Mouse (Mus musculus) G1E (cell line): Measurements from ENCODE around the gene Hcn1. TPM values are rescaled to one million over a fixed set of nuclear protein-coding genes. Genes with fewer than 3 reads are reported as not detected.

Source experiments
- ATAC-seq: 2 replicates; pipeline ENCODE4 v1.8.0; 2016; ENCODE audit warnings: mild to moderate bottlenecking; ENCODE audit not compliant: insufficient number of reproducible peaks, poor library complexity, low FRiP score, severe bottlenecking; ENCODE audit errors: extremely low read depth
- DNase-seq: peaks from one replicate; pipeline ENCODE4 v3.0.0; 2012; ENCODE audit warnings: low spot score
- H3K27me3 ChIP-seq: 2 replicates; pipeline ENCODE4 v1.6.1; 2012; ENCODE audit warnings: mild to moderate bottlenecking, low read length, inconsistent platforms; ENCODE audit not compliant: insufficient read depth
- H3K36me3 ChIP-seq: replicated peaks from 2 replicates; pipeline ENCODE3; 2012; ENCODE audit warnings: mild to moderate bottlenecking, inconsistent platforms
- H3K4me1 ChIP-seq: 2 replicates; pipeline ENCODE4 v1.6.1; 2012; ENCODE audit warnings: low read depth, low read length, inconsistent platforms, mixed read lengths; ENCODE audit not compliant: insufficient read depth
- H3K4me3 ChIP-seq: 2 replicates; pipeline ENCODE4 v1.5.1; 2012; ENCODE audit warnings: low read depth, mild to moderate bottlenecking, inconsistent platforms, low read length, moderate library complexity, mixed read lengths
- H3K9me3 ChIP-seq: replicated peaks from 2 replicates; pipeline ENCODE4 v1.6.1; 2012; ENCODE audit warnings: inconsistent platforms
- CTCF ChIP-seq: IDR thresholded peaks from 2 replicates; pipeline ENCODE4 v1.5.1; 2012; ENCODE audit warnings: low read depth, low read length, inconsistent platforms, mixed read lengths
- GATA1 ChIP-seq: IDR thresholded peaks from 2 replicates; pipeline ENCODE4 v1.6.1; 2012; ENCODE audit warnings: borderline replicate concordance, low read length, inconsistent platforms, mixed read lengths
- GATA2 ChIP-seq: IDR thresholded peaks from 2 replicates; pipeline ENCODE4 v1.6.1; 2012; ENCODE audit warnings: low read depth, low read length, inconsistent platforms, borderline replicate concordance
- POLR2AphosphoS5 ChIP-seq: IDR thresholded peaks from 2 replicates; pipeline ENCODE4 v1.6.1; 2012; ENCODE audit warnings: low read depth, low read length, inconsistent platforms; ENCODE audit not compliant: insufficient replicate concordance
- TAL1 ChIP-seq: conservative IDR thresholded peaks from 2 replicates; pipeline ENCODE4 v1.6.1; 2012; ENCODE audit warnings: low read depth, low read length, inconsistent platforms, mixed read lengths
- polyA plus RNA-seq: library from polyadenylated mRNA; stranded (reverse); fragments of >175 nt; gene quantifications from 2 replicates; pipeline ENCODE4 v1.2.3, GENCODE M21; 2012
- total RNA-seq, 2 experiments: library from RNA; stranded (forward) in 1 of 2; stranded (reverse) in 1 of 2; fragments of 200-1000 nt in 1 of 2; fragments of >200 nt in 1 of 2; fragmentation: Nextera tagmentation in 1 of 2; gene quantifications; 2 replicates each; pipeline ENCODE4 v1.2.3; 2014 to 2017

Gene Hcn1
- total and polyA plus RNA-seq, 3 experiments, result 0.11 TPM; not detected in 2

- DNase-seq, result no peak
- no peaks in the 10 kb centered on the region for H3K4me1 ChIP-seq
- TF ChIP-seq POLR2AphosphoS5, result no peak
- no peak for TF ChIP-seq CTCF
- no peak for TF ChIP-seq TAL1
- TF ChIP-seq GATA1, result no peak
- TF ChIP-seq GATA2, result no peak
- H3K27me3 ChIP-seq, result no peaks in the 10 kb centered on the region
- ATAC-seq, result no peak
- H3K4me3 ChIP-seq, result no peak overlapping the region
- H3K36me3 ChIP-seq, result no peaks in the 10 kb centered on the region
- H3K9me3 ChIP-seq, result no peaks in the 10 kb centered on the region
Measured at GRCm38 (mm10) chr13:117842366-117842765, 240.2 kb downstream of the Hcn1 start.

GRCm38 (mm10) chr13:117847290-117847689 lies 245.2 kb downstream of the Hcn1 start:
- DNase-seq, result no peak
- H3K36me3 ChIP-seq, result no peaks in the 10 kb centered on the region
- ATAC-seq, result no peak
- H3K4me3 ChIP-seq, result no peak overlapping the region
- H3K4me1 ChIP-seq, result no peaks in the 10 kb centered on the region
- no peaks in the 10 kb centered on the region for H3K27me3 ChIP-seq
- no peaks in the 10 kb centered on the region for H3K9me3 ChIP-seq
- TF ChIP-seq POLR2AphosphoS5, result no peak
- TF ChIP-seq GATA1, result no peak
- TF ChIP-seq CTCF, result no peak

GRCm38 (mm10) chr13:117848757-117849156 lies 246.6 kb downstream of the Hcn1 start:
- Histone ChIP-seq H3K36me3 (no peaks in the 10 kb centered on the region), H3K9me3 (no peaks in the 10 kb centered on the region), H3K27me3 (no peaks in the 10 kb centered on the region), H3K4me3 (no peak overlapping the region), H3K4me1 (no peaks in the 10 kb centered on the region)
- DNase-seq (no peak), ATAC-seq (no peak)
- TF ChIP-seq TAL1, result no peak
- TF ChIP-seq GATA2, result no peak
- TF ChIP-seq CTCF, result no peak
- TF ChIP-seq POLR2AphosphoS5, result no peak
- no peak for TF ChIP-seq GATA1

- H3K4me3 ChIP-seq, result no peak overlapping the region
- DNase-seq, result no peak
- H3K9me3 ChIP-seq, result no peaks in the 10 kb centered on the region
- TF ChIP-seq TAL1, result no peak
- TF ChIP-seq CTCF, result no peak
- no peak for TF ChIP-seq GATA1
- no peak for TF ChIP-seq GATA2
- no peak for TF ChIP-seq POLR2AphosphoS5
- H3K27me3 ChIP-seq, result no peaks in the 10 kb centered on the region
- no peak for ATAC-seq
- no peaks in the 10 kb centered on the region for H3K4me1 ChIP-seq
- no peaks in the 10 kb centered on the region for H3K36me3 ChIP-seq
Measured at GRCm38 (mm10) chr13:117851954-117852710, 250.0 kb downstream of the Hcn1 start.

- H3K4me1 ChIP-seq, result no peaks in the 10 kb centered on the region
- H3K4me3 ChIP-seq, result no peak overlapping the region
- H3K9me3 ChIP-seq, result no peaks in the 10 kb centered on the region
- no peaks in the 10 kb centered on the region for H3K27me3 ChIP-seq
- DNase-seq (no peak), ATAC-seq (no peak)
- no peaks in the 10 kb centered on the region for H3K36me3 ChIP-seq
- TF ChIP-seq TAL1, result no peak
- no peak for TF ChIP-seq CTCF
- no peak for TF ChIP-seq POLR2AphosphoS5
Measured at GRCm38 (mm10) chr13:117852711-117853051, 250.6 kb downstream of the Hcn1 start.

- no peaks in the 10 kb centered on the region for H3K27me3 ChIP-seq
- ATAC-seq (no peak), DNase-seq (no peak)
- H3K4me3 ChIP-seq, result no peak overlapping the region
- no peaks in the 10 kb centered on the region for H3K36me3 ChIP-seq
- no peaks in the 10 kb centered on the region for H3K4me1 ChIP-seq
- TF ChIP-seq TAL1 (no peak), POLR2AphosphoS5 (no peak), GATA2 (no peak), GATA1 (no peak), CTCF (no peak)
- no peaks in the 10 kb centered on the region for H3K9me3 ChIP-seq
Measured at GRCm38 (mm10) chr13:117858416-117858815, 256.3 kb downstream of the Hcn1 start.

GRCm38 (mm10) chr13:117877787-117878186 lies 275.7 kb downstream of the Hcn1 start:
- no peak for DNase-seq
- Histone ChIP-seq H3K9me3 (no peaks in the 10 kb centered on the region), H3K36me3 (no peaks in the 10 kb centered on the region), H3K27me3 (no peaks in the 10 kb centered on the region), H3K4me1 (no peaks in the 10 kb centered on the region), H3K4me3 (no peak overlapping the region)
- no peak for ATAC-seq
- no peak for TF ChIP-seq GATA1
- TF ChIP-seq POLR2AphosphoS5, result no peak
- TF ChIP-seq GATA2, result no peak
- no peak for TF ChIP-seq CTCF
